Mouse (Mus musculus): ENCODE data around the gene Slc25a20.

- TF ChIP-seq CTCF (conservative IDR thresholded peaks at IDR 0.05; ENCODE audit: insufficient read depth, insufficient read length, low read depth, low read length) = no peak
- TF ChIP-seq POLR2A (IDR thresholded peaks at IDR 0.05; ENCODE audit: low read depth, low read length) = no peak
Observed at GRCm38 (mm10) chr9:108632375-108632774, 29.5 kb upstream of the Slc25a20 start.

All from kidney, adult 2 months (tissue).